Mouse (Mus musculus): ENCODE results near the gene Rrp1b. TPM values are rescaled to one million over a fixed set of nuclear protein-coding genes. Genes with fewer than 3 reads are reported as not detected.

The Rrp1b gene
- polyA plus RNA-seq, 1 experiment from 2014 or later: 51.7 TPM

DNA sequence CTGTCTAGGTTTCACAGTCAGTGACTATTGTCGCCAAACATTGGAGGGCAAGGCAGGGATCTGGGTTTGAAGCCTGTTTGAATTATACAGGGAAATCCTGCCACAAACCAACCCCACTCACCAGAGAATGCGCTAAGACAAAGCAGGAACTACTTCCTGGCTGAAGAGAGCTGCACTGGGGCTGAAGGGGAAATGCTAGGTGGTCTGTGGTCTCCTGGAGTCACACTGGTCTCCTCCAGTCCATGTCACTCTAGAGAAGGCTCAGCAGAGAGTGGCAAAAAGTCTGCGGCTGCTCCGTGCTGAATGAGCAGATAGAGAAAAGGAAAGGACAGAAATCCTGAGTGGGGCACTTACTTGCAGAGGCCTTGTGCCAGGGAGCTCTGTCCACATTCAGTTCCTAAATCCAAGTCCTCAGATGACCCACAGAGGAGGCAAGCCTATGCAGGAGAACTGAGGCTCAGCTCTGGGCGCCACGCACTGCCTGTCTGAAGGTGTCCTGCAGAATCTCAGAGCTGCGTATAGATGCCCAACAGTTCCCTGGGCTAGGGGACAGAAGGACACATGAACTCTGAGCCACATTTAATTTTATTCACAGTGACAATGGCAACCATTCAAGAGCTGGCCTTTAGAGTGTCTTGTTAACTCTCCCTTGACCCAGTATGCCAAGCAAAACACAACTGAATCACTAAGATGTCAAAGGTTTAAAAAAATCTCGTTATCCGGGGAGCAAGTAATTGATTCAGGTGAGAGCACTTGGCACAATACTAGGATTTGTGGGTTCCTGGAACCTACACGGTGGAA is 75.3 kb downstream of the Rrp1b start:
- no peak for ATAC-seq
- Histone ChIP-seq H3K9me3 (replicated peaks) (no peaks in the 10 kb centered on the region), H3K36me3 (peaks cover 6% of the 10 kb centered on the region; the same call in 1 of the 2 replicates), H3K27ac (peak overlapping the region; percentile 95), H3K4me2 (peak overlapping the region; percentile 97), H3K4me1 (peaks cover 98% of the 10 kb centered on the region), H3K4me3 (no peak overlapping the region), H3K9ac (peak overlapping the region; percentile 61), H3K27me3 (replicated peaks) (no peaks in the 10 kb centered on the region)
- 55% methylated on average over 10 of the region's 10 CpGs for WGBS (ENCODE audit: insufficient replicate concordance)

Other genes with a start within 250 kb of the Rrp1b start
- 5.9 and 7.0 TPM in 2 replicates for gene Sik1, start 180.3 kb upstream of the Rrp1b start, polyA plus RNA-seq (2016; fragmentation: Nextera tagmentation; extraction: Ambion mirVana)
- 0.13 and 0.14 TPM in 2 replicates for gene Hsf2bp, start 249 bp downstream of the Rrp1b start, polyA plus RNA-seq (2016; fragmentation: Nextera tagmentation; extraction: Ambion mirVana)
- 1.7 and 2.3 TPM in 2 replicates for gene Notch3, start 130.8 kb downstream of the Rrp1b start, polyA plus RNA-seq (2016; fragmentation: Nextera tagmentation; extraction: Ambion mirVana)
- 0.10 and 0.13 TPM in 2 replicates for gene Ephx3, start 153.4 kb downstream of the Rrp1b start, polyA plus RNA-seq (2016; fragmentation: Nextera tagmentation; extraction: Ambion mirVana)
- gene Brd4, start 248.6 kb downstream of the Rrp1b start, polyA plus RNA-seq (2016; fragmentation: Nextera tagmentation; extraction: Ambion mirVana): 55.1 and 56.5 TPM in 2 replicates